Mouse (Mus musculus) CD4-positive, CD25-positive, alpha-beta regulatory T cell, adult 2 months (primary cell): Measurements from ENCODE around the gene Slc44a1.
A peak's percentile ranks its signal among the peaks of the same experiment; 100 is the strongest.

Experiments used
- DNase-seq: peaks from one replicate; pipeline ENCODE4 v3.0.0-alpha.2; 2012; ENCODE audit warnings: low read depth, low spot score

The Slc44a1 gene

DNA sequence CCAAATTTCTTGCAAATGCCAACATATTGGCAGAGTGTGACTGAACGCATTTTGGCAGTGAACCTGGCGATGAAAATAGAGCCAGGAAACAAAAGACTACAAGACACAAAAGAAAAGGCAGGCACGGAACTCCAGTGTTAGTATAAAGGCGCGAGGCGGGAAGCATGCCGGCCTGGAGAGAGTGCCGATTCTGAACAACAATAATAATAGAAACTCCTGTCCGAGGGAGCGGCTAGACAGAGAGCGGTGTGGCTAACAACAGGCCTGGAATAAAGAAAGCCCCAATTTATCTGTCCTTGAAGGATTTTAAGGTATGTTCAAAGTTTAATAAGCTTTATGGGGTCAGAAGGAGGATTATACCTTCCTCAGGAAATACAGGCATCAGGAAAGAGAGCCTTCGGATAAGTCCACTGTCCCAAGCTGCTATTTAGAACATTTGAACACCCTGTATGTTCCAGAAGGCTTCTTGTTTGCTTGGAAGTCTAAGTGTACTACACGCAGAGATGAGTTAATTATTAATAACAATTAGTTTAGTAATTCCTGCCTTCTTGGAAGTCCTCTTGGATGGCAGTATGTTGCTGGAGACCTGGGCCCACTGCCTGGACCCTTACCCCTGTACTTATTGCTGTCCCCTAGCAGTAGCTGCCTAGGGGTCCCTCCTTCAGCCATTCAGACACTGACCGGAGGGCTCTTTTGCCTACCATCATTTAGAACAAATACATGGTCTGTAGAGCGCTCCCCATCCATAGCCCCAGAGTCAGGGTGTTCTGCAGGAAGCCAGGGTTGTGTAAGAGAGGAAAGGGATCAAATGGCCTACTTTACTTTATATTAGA is 156.1 kb downstream of the Slc44a1 start:
- no peak for DNase-seq

DNA sequence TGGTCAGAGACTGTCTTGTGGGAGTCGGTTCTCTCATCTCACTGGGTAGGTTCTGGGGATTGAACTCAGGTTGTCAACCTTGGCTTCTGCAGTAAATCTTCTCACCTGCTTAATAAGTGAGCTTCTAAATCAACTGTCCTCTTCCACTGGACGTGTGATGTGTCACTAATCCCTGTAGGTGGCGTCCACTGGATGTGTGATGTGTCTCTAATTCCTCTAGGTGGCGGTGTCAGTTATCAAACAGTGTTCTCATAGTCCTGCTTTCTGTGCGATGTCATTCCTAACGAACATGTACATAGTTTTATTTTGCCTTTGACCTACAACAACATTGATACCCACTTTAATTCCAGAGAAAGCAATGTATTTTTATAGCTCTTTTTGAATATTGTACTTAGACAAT is 160.2 kb downstream of the Slc44a1 start:
- peak; percentile 32 for DNase-seq

DNA sequence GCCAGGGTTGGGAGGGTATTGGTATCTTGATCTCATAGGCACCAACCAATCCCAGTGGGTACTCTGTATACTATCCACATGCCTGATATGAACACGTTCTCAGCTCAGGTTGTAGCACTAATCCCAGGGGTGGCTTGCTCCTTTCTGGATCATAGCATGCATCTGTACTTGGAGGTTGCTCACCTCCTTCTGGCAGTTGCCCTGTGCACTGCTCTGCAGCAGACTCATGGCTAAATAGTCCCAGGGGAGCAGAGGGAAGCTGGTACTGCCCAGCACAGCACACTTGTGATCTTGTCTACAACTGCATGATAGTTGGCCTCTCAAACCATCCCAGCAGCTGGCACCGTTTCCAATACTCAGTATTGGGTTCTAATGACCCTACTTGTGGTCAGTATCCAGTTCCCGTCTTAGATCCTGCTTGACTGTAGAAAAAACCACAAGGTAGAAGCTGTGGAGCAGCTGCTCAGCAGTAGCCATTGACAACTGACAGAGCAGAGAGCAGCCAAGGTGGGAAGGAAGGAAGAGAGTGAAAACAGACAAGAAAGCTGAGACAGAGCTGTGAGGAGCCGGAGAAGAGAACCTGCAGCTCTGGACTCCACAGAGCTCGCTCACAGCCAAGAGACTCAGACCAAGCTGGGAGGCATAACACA is 174.5 kb downstream of the Slc44a1 start:
- DNase-seq, result no peak

DNA sequence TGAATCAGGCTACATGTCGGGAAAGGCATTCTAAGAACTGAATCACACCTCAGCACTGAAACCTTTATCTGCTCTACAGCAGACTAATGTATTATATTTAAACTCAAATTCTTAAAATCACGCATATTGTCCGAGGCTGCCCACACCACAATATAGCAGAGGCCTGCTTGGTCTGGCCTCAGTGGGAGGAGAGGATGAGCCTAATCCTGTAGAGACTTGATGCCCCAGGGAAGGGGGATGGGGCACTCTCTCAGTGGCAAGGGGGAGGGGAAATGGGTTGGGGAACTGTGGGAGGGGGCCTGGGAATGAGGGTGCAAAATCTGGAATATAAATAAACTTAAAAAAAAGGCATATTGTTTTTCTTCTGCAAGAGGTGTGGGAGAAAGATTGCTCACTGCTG is 177.8 kb downstream of the Slc44a1 start:
- DNase-seq, result no peak

DNA sequence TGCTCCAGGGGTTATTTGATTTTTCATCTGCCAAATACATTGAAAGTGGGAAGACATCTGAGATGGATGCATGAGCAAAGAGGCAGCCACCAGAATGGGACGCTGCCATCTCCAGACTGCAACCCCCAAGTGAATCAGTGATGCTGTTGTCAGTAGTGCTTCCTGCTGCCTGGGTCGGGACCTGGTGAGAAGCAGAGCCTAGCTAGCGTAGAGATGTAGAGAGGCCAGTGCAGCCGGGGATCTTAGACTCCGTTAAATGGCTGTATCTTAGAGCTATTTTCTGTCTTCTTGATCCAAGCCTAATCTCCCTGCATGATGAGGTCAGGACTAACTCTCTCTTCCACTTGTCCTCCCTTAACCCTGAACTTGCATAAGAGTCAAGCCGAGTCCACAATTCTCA is 179.9 kb downstream of the Slc44a1 start:
- no peak for DNase-seq

DNA sequence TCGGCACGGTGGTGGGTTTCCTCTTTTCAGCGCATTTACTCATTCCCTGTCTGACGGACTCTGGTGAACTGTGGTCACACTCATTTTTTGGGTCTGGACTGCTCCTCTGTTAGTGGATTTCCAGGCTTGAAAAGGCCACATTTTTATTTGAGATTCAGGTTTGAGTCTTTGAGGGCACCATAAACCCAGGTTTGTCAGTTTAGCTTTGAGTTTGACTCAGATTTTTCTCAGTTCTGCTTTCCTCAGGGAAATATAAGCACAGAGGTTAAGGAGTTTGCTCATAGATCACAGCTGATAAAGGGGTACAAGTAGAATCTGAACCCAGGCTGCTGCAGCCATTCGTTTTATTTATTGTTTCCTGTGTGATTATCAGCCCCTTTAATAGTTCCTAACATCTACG is 180.9 kb downstream of the Slc44a1 start:
- no peak for DNase-seq

DNA sequence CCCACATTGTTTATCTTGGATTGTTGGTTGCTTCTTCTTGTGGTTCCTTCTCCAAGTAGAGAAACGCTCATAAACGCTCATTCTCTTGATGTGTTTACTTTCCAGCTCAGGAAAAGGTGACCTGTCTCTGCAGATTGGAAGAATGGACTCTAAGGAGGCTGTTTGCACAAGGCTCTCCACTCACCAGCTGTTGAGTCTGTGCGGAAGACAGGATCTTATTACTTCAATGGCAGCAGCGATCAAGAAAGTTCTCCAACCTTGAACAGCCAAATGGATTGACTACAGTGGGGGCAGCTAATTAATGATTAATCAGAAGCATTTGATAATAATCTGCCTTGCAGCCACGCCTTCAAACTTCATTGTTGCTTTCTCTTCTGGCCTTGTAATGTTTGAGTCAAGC is 181.3 kb downstream of the Slc44a1 start:
- no peak for DNase-seq

DNA sequence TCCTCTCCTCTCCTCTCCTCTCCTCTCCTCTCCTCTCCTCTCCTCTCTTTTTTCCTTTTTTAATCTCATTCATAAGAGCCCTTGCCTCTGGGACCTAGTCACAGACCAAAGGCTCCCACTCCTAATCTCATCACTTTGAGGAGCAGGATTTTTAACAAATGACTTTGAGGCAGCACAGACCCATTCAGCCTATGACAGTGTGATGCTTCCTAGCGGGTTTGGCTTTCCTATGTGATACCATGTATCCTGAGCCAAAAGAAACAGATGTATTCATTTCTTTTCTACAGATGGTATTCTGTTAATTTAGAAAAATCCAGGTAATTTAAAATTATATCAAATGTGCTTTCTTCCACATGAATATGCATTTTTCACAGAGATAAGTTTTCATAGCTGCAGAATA is 183.5 kb downstream of the Slc44a1 start:
- DNase-seq, result no peak

DNA sequence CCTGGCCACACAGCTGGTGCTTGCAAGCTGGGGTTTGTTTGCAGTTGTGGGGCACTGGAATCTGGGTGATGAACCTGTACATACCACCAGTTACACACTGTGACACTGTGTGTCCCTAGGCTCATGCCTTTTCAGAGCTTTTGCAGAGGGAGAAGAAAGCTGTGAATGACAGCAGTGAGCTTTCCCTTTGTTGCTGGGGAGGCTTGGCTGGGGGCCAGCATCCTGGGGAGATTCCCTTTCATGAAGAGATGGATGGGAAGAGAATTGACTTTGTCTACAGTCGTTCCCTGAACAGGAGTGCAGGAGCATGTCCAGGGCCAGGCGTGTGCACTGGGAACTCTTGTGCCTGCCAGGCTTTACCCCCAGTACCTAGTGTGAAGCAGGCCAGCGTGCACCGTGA is 184.6 kb downstream of the Slc44a1 start:
- no peak for DNase-seq

DNA sequence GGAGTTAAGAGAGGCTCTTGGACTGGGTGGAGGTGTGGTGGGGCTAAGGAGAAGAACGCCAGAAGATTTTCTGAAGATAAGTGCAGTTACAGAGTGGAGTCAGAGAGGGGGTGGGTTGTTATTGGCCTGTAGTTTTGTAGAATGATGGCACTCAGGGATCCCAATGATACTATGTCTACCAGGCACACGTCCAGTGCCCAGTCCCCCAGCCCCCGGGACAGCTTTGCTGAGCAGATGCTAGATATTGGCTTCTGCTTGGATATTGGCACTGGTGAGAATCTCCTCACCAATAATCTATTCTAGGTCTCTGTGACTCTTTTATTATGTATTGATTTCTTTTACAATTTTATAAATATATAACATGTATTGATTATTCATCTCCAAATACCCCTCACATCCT is 185.1 kb downstream of the Slc44a1 start:
- no peak for DNase-seq

DNA sequence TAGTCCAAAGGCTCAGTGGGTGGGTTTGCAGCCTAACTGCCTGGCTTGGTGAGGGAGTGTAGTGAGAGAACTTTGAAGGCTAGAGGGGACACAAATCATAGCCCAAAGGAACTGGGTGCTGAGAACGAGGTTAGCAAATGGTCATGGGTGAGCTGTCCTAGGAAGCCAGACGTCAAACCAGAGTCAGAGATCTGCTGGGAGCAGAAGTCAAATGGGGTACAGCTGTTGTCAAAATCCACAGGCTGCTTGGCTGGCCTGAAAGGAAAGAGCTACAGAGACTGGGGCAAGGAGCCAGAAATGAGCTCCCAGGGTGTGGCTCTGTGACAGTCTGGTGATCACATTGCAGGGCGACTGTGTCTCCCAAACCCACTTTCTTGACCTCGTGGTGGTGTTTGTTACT is 188.7 kb downstream of the Slc44a1 start:
- DNase-seq, result no peak

DNA sequence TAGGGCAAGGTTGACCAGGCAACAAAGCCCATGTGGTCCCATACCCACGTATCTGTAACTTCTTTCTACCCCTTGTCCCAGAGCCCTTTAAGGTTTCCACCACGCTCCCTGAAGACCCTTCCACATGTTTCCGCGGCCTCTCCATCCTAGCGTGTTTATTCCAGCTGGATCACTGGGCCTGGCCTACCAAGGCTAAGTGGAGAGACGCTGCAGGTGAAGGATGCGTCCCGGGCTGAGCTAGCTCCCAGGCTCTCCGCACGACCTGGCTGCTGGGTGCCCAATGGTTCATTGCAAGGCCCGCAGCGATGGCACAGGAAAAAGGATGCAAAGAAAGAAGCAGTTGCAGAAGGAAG is 190.7 kb downstream of the Slc44a1 start:
- DNase-seq, result no peak

DNA sequence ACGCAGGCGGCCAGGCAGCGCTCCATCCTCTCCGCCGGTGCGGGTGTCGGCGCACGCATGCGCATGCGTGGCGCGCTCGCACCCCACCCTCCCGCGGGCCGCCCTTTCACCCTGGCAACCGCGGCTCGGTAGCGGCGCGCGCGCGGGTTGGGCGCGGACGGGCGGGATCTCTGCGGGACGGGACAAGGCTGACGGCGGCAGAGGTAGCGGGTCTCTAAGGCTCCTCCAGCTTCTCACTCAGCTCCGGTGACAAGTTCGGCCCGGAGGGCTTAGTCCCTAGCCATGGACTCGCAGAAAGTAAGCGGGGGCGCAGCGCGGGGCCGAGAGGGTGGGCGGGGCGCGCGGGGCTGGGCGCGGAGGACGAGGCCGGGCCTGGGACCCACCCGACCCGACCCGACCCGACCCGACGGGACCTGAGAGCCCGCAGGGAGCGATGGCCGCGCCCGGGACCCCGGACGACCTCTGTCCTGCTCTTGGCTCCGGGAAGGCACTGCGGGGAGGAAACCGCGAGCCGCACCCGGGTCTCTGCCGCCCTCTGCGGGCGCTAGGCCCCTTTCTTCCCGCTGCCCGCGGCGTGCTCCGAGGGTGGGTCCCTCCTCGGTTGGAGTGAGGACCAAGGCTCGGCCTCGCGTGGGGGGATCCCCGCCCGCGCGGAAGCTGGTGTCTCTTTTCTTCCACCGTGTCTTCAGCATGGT is 191.2 kb downstream of the Slc44a1 start, which contains the start of gene Fsd1l:
Fsd1l (plus strand) TSS at position 156 of the 695 bp plus-strand sequence.
- DNase-seq, result peak; percentile 75

DNA sequence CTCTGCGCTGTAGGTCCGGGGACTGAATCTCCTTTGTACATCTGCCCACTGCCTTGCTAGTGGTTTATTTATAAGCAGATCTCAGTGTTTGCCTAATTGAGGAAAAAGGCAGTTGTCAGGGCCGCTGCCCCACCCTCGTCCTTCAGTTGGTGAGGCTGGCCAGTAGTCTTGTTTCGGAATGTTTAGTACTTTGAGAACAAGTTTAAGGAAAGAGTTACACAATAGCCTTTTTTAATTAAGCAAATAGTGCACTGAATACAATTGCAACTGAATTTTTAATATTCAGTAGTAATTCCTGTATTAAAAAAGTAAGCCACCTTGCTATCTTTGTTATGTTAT is 191.8 kb downstream of the Slc44a1 start:
- DNase-seq, result no peak

DNA sequence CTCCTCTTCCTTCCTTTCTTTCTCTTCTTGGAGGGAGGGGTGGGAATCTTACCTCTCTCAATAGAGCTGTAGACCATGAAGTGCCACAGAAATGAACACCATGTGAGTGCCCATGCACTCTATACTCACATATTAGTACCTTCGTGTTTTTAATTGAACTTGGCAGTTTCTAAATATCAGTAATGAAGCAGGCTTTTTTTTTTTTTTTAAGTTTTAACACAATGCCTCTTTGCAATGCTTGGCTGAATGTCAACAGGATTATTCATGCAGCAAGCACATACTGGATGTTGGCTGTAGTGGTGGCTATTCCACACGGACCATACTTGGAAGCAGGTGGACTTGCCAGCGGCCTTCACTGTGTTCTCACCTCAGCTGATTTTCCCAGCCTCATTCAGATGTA is 195.1 kb downstream of the Slc44a1 start:
- DNase-seq, result no peak

DNA sequence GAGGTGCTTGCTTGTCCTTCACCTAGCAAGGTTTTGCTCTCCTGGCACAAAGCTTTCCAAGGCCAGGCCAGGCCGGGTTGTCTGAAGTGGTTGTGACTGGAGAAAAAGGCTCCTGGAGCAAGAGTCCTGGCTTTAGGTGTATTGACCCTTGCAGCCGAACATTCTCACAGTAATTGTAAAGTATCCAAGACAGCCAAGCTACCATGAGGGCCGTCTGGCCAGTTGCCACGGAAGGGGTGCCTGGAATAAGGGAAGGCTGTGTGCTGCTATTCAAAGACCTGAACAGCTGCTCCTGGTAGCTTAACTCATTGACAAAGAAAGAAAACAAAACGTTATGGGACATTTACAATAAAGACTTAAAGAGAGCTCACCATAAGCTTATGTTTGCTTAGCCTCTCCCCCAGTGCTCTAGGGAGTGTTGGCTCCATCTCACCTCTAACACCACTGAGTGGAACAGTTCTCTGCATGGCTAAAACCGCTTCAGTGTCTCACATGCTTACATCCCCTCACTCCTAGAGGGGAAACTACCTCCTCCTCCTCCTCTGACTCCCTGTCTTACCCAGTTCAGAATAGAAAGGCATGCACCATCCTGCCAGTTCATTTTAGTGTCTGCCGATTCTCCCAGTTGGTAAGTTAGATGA is 197.2 kb downstream of the Slc44a1 start:
- no peak for DNase-seq

DNA sequence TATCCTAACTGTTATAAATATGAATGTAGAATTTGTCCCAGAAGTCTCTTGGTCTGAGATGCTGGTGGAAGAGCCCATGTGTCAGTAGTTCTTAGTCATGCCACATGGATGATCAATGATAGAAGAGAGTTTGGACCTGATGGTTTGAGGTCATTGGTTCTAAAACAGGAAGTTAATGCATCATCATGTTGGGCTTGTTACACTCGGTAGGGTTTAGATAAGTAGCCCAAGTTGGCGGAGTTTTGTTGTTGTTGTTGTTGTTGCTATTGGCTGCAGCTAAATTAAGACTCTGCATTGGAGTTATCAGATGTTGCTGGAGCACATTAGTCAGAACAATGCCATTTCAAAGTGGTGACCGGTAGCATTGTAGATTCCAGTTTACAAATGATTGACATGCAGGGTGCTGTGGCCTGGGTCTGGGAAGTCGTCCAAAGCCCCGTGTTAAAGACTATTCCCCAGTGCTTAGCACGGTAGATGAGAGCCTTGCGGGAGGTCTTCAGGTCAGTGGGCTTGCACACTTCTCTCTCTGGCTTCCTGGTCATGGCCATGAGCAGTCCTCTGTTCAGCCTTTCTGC is 198.4 kb downstream of the Slc44a1 start:
- DNase-seq, result no peak

DNA sequence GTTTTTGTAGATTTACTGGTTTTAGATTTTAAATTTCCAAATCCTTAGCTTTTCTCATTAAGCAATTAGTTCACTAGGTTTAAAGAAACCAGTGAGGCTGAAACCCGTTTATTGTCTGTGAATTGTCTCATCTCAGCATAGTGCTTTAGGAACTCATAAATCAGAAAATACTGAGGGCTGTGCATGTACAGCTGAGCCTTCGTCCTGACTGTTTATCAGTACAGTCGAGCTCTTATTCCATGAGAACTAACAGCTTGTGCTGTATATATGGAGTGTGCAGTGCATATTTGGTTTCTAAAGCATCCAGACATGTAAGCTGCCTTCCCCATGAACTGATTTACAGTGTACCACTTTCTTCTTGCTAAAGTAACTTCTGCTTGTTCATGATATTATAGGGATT is 217.8 kb downstream of the Slc44a1 start:
- no peak for DNase-seq

DNA sequence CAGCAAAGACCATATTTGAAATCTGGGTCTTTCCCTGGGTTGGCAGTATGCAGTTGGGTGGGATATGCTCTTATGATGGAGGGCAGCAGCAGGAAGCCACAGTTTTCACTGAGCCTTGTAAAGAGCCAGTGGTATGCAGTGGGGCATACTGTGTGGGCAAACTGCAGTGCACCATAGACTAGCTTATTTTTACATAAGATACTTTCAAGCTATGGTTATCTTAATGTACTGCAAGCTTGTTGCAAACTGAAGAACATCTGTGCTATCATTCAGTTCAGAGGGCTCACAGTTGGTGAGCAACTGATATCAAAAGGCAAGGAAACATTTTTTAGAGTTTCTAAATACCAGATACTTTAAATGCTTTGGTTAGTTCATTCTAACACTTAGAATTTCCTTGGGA is 220.5 kb downstream of the Slc44a1 start:
- DNase-seq, result no peak
